ENCODE assay signal across 14 mouse cellular contexts in genomic region chr3:86275651-86276050, GRCm38 (mm10).
"Had no signal": no experiment of that assay in that cellular context is flagged by ENCODE, and none has a peak within 500 bp of the region (broad histone marks: within the 10 kb centered on the region; RNA-seq: fewer than 3 reads in every experiment).

No protein-coding gene starts in this region.

- H3K4me1 ChIP-seq: midbrain, embryonic 12.5 days; neural tube, embryonic 12.5 days; stomach, embryonic 15.5 days had no signal

- H3K27me3 ChIP-seq: midbrain, embryonic 12.5 days; neural tube, embryonic 12.5 days; stomach, embryonic 15.5 days had no signal

- DNase-seq: lung, adult 18-20 months; lung, embryonic 14.5 days; lung, postnatal 10 days; lung, postnatal 4 days; midbrain, embryonic 14.5 days; right cerebral cortex, postnatal 14 days; thymus, postnatal 14 days; thymus, postnatal 36 days had no signal

- H3K36me3 ChIP-seq: midbrain, embryonic 10.5 days; midbrain, embryonic 12.5 days; neural tube, embryonic 12.5 days; stomach, embryonic 15.5 days had no signal

- H3K4me3 ChIP-seq: midbrain, embryonic 10.5 days; midbrain, embryonic 12.5 days; myocyte; neural tube, embryonic 12.5 days; stomach, embryonic 15.5 days had no signal

- H3K27ac ChIP-seq: midbrain, embryonic 10.5 days; midbrain, embryonic 12.5 days; neural tube, embryonic 12.5 days; stomach, embryonic 15.5 days; stomach, postnatal 0 days had no signal
